25 mouse cellular contexts compared by ENCODE assay signal in the genomic region with DNA sequence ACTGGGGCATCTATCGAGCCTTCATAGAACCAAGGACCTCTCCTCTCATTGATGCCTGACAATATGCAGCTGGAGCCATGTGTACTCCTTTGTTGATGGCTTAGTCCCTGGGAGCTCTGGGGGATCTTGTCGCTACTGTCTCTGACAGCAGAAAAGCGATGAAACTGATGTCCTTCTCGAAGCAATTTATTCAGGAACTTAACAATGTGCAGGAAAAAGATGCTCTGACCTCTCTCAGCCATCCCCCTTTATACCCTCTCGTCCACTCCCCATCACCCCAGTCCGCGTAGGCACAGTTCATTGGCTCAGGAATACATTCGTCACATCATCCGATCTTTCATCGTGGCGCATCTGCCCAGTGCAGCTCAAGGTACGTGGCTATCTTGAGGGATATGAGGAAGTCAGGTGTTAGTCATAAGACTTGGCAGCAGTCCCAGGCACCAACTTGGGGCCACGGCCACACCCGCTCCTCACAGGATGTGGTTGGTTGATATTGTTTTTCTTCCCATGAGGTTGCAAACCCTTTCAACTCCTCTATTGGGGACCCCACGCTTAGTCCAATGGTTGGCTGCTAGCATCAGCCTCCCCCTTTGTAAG.
DNase-seq lines count a peak whose midpoint lies in the region; TF ChIP-seq lines count a peak whose summit lies in the region.
"Had no signal": no experiment of that assay in that cellular context is flagged by ENCODE, and none has a peak within 500 bp of the region (broad histone marks: within the 10 kb centered on the region; RNA-seq: fewer than 3 reads in every experiment).

No protein-coding gene starts in this region.

- peak; percentile 81 to 87 for TF ChIP-seq EP300 in MEL (IDR thresholded peaks at IDR 0.05; ENCODE audit: low read depth in 1 of 2, low read length in 2 of 2)

- H3K27ac ChIP-seq in MEL (ENCODE audit: control insufficient read depth, low read depth, low read length), result peak overlapping the region; percentile 85

- H3K36me3 ChIP-seq in MEL (ENCODE audit: control insufficient read depth in 1 of 2, insufficient read depth in 2 of 2, low read length in 2 of 2), result peaks cover 0 to 11% of the 10 kb centered on the region in 2 experiments; a peak in 3 of 4 replicates
- H3K36me3 ChIP-seq: G1E had no signal

- intact Hi-C loops in left cerebral cortex, postnatal 36 days (cut with DNase I), result no loop called here

- H3K9ac ChIP-seq in MEL (ENCODE audit: control insufficient read depth, low read depth, low read length, poor library complexity, severe bottlenecking), result peak overlapping the region; percentile 42

- no peak for TF ChIP-seq CTCF in MEL (IDR thresholded peaks at IDR 0.05 in 2 of 3, conservative IDR thresholded peaks at IDR 0.05 in 1 of 3; ENCODE audit: control insufficient read depth in 1 of 3, insufficient read depth in 1 of 3, low read depth in 2 of 3, low read length in 3 of 3, poor library complexity in 1 of 3, severe bottlenecking in 1 of 3)

- TF ChIP-seq POLR2A in MEL (IDR thresholded peaks at IDR 0.05; ENCODE audit: control insufficient read depth in 1 of 2, insufficient read depth in 1 of 2, low read depth in 1 of 2, low read length in 2 of 2, poor library complexity in 1 of 2), result peak in 1 of 2 experiments; percentile 85; a peak in 2 of 4 replicates

- no peaks in the 10 kb centered on the region for H3K9me3 ChIP-seq in MEL (replicated peaks; ENCODE audit: insufficient read depth, low read length)

- H3K27me3 ChIP-seq in MEL (ENCODE audit: control insufficient read depth in 1 of 2, insufficient read depth in 2 of 2, low read length in 2 of 2), result no peaks in the 10 kb centered on the region
- H3K27me3 ChIP-seq: CH12.LX, Patski had no signal

- DNase-seq in 416B (ENCODE audit: low read depth) (peak; percentile 24), MEL (ENCODE audit: low read depth, low spot score) (peak; percentile 96), MEL-GATA-1-ER (ENCODE audit: extremely low read depth, low read depth) (peak; percentile 55), NIH3T3 (ENCODE audit: low read depth) (peak; percentile 2)
- no peak for DNase-seq in urinary bladder, postnatal 36 days (ENCODE audit: low spot score in 2 of 2)
- DNase-seq in ovary, postnatal 36 days (ENCODE audit: low spot score), result no peak
- DNase-seq in adrenal gland, adult 18-20 months (ENCODE audit: low spot score in 2 of 2), result no peak
- no peak for DNase-seq in left cerebral cortex, postnatal 36 days (ENCODE audit: low spot score in 2 of 2)
- DNase-seq: adrenal gland, adult 2 months; adrenal gland, adult 8-10 months; adrenal gland, postnatal 10 days; adrenal gland, postnatal 14 days; adrenal gland, postnatal 25 days; adrenal gland, postnatal 36 days; B cell, adult 2 months; cerebellum, adult 11 months; cerebellum, adult 11-12 months; cerebellum, adult 18-20 months; cerebellum, adult 2 months; cerebellum, adult 8-10 months; cerebellum, adult 9-10 months; cerebellum, adult 9-11 months had no signal

- peaks cover 3 to 6% of the 10 kb centered on the region in 2 experiments for H3K4me1 ChIP-seq in MEL (ENCODE audit: control insufficient read depth in 1 of 2, insufficient read depth in 2 of 2, low read length in 2 of 2)

- H3K79me2 ChIP-seq in MEL (ENCODE audit: control insufficient read depth, insufficient read depth, low read length, poor library complexity), result peaks cover 3% of the 10 kb centered on the region; the same call in 1 of the 2 replicates

- TF ChIP-seq RAD21 in MEL (IDR thresholded peaks at IDR 0.05; ENCODE audit: low read depth, low read length), result no peak

- peak overlapping the region; percentile 32 to 42 for H3K4me3 ChIP-seq in MEL (ENCODE audit: control insufficient read depth in 1 of 2, insufficient read depth in 1 of 2, low read depth in 2 of 2, low read length in 2 of 2)

TF ChIP-seq in MEL, 35 proteins besides CTCF, POLR2A, EP300 and RAD21:
- TF ChIP-seq KAT2A (conservative IDR thresholded peaks at IDR 0.05; ENCODE audit: low read depth, low read length), result no peak
- TF ChIP-seq TBP (IDR thresholded peaks at IDR 0.05; ENCODE audit: low read depth, low read length), result peak; percentile 97
- TF ChIP-seq SMC3 (IDR thresholded peaks at IDR 0.05; ENCODE audit: low read depth, low read length), result no peak
- no peak; the same call in 1 of the 2 replicates for TF ChIP-seq NRF1 (IDR thresholded peaks at IDR 0.05; ENCODE audit: insufficient read depth, low read depth, low read length, poor library complexity, severe bottlenecking)
- TF ChIP-seq UBTF (IDR thresholded peaks at IDR 0.05; ENCODE audit: borderline replicate concordance, insufficient read depth, low read depth, low read length), result no peak
- TF ChIP-seq SIN3A (IDR thresholded peaks at IDR 0.05; ENCODE audit: low read length), result peak; percentile 46; the same call in 1 of the 2 replicates
- peak; percentile 90 for TF ChIP-seq ETS1 (IDR thresholded peaks at IDR 0.05; ENCODE audit: low read depth, low read length)
- TF ChIP-seq BHLHE40 (IDR thresholded peaks at IDR 0.05; ENCODE audit: borderline replicate concordance, low read depth, low read length), result peak; percentile 49; the same call in 1 of the 2 replicates
- TF ChIP-seq MAZ (IDR thresholded peaks at IDR 0.05; ENCODE audit: low read depth, low read length), result no peak
- TF ChIP-seq MAFK (IDR thresholded peaks at IDR 0.05; ENCODE audit: borderline replicate concordance, low read depth, low read length), result no peak
- TF ChIP-seq TCF12 (IDR thresholded peaks at IDR 0.05; ENCODE audit: low read depth, low read length), result peak; percentile 79
- TF ChIP-seq TAL1 (IDR thresholded peaks at IDR 0.05; ENCODE audit: low read length), result peak; percentile 37
- no peak for TF ChIP-seq USF2 (IDR thresholded peaks at IDR 0.05; ENCODE audit: borderline replicate concordance in 1 of 2, insufficient read depth in 1 of 2, low read depth in 1 of 2, low read length in 2 of 2)
- TF ChIP-seq MYB (IDR thresholded peaks at IDR 0.05; ENCODE audit: low read depth, low read length), result no peak
- TF ChIP-seq GATA1 (IDR thresholded peaks at IDR 0.05; ENCODE audit: low read depth, low read length), result no peak; the same call in 1 of the 2 replicates
- TF ChIP-seq CHD2 (IDR thresholded peaks at IDR 0.05; ENCODE audit: low read length), result no peak
- no peak for TF ChIP-seq ELF1 (IDR thresholded peaks at IDR 0.05; ENCODE audit: low read depth, low read length)
- peak; percentile 90 for TF ChIP-seq NELFE (IDR thresholded peaks at IDR 0.05; ENCODE audit: low read depth, low read length)
- no peak for TF ChIP-seq ZKSCAN1 (IDR thresholded peaks at IDR 0.05; ENCODE audit: low read depth, low read length)
- no peak; the same call in none of the 2 replicates for TF ChIP-seq RCOR1 (IDR thresholded peaks at IDR 0.05; ENCODE audit: low read depth, low read length)
- no peak for TF ChIP-seq GABPA (IDR thresholded peaks at IDR 0.05; ENCODE audit: low read depth, low read length)
- peak; percentile 40; the same call in 1 of the 2 replicates for TF ChIP-seq MXI1 (IDR thresholded peaks at IDR 0.05; ENCODE audit: low read depth, low read length)
- no peak for TF ChIP-seq CHD1 (IDR thresholded peaks at IDR 0.05; ENCODE audit: low read depth, low read length)
- TF ChIP-seq ZC3H11A (IDR thresholded peaks at IDR 0.05; ENCODE audit: low read depth, low read length), result no peak
- TF ChIP-seq E2F4 (IDR thresholded peaks at IDR 0.05; ENCODE audit: borderline replicate concordance, low read depth, low read length), result no peak
- TF ChIP-seq USF1 (IDR thresholded peaks at IDR 0.05; ENCODE audit: low read depth, low read length), result peak; percentile 53; the same call in 1 of the 2 replicates
- TF ChIP-seq HCFC1 (IDR thresholded peaks at IDR 0.05; ENCODE audit: low read depth, low read length), result peak; percentile 26; the same call in 1 of the 2 replicates
- no peak for TF ChIP-seq ZNF384 (IDR thresholded peaks at IDR 0.05; ENCODE audit: low read depth, low read length)
- TF ChIP-seq JUND (IDR thresholded peaks at IDR 0.05; ENCODE audit: low read depth, low read length), result no peak; the same call in 1 of the 2 replicates
- TF ChIP-seq MAX (IDR thresholded peaks at IDR 0.05; ENCODE audit: low read length), result no peak
- peak; percentile 75; the same call in 1 of the 2 replicates for TF ChIP-seq POLR2AphosphoS2 (IDR thresholded peaks at IDR 0.05; ENCODE audit: low read length)
- TF ChIP-seq MYC (IDR thresholded peaks at IDR 0.05; ENCODE audit: low read depth, low read length), result 0 out of 2 replicates have a peak, but pooled peaks have one; percentile 11
- peak; percentile 75; the same call in 1 of the 2 replicates for TF ChIP-seq ZMIZ1 (IDR thresholded peaks at IDR 0.05; ENCODE audit: low read depth, low read length)
- no peak for TF ChIP-seq POLR2AphosphoS5 (IDR thresholded peaks at IDR 0.05; ENCODE audit: borderline replicate concordance, low read depth, low read length)
- no peak for TF ChIP-seq MEF2A (IDR thresholded peaks at IDR 0.05; ENCODE audit: extremely low read depth, insufficient replicate concordance, low read depth, low read length, poor library complexity, severe bottlenecking)

Comparison
In these comparisons a context has a peak if more than half of its experiments do, and no peak if none do; other contexts are left out.
1. DNase-seq: peak in 416B (single experiment), MEL (single experiment), MEL-GATA-1-ER (single experiment) and NIH3T3 (single experiment); none in urinary bladder, postnatal 36 days (0 of 2), ovary, postnatal 36 days (single experiment), adrenal gland, adult 18-20 months (0 of 2) and left cerebral cortex, postnatal 36 days (0 of 2).